Mouse (Mus musculus) CH12F3 (cell line): ENCODE measurements at regions not wholly inside any gene's neighbourhood (a gene's known extent, or its start where the extent isn't known, plus 50 kb on each side); places are given as distances from the start of the nearest gene placed in this dataset.

Experiments
- in situ Hi-C: fragments of 300-500 bp; cut with MboI; formaldehyde crosslinking; loops from 2 replicates; pipeline ENCODE4 v1.14.3; 2020; ENCODE audit warnings: low sequenced_read_pairs

- in situ Hi-C loops = no loop called here
Observed at GRCm38 (mm10) chr2:128514463-128515290, 76.3 kb upstream of the Spdye4c start.

GRCm38 (mm10) chr2:128515701-128516100, 75.3 kb upstream of the Spdye4c start:
- in situ Hi-C loops = no loop called here

GRCm38 (mm10) chr2:128516694-128517093, 74.3 kb upstream of the Spdye4c start:
- in situ Hi-C loops = no loop called here

GRCm38 (mm10) chr2:128518142-128518541, 72.9 kb upstream of the Spdye4c start:
- in situ Hi-C loops = no loop called here

- in situ Hi-C loops = no loop called here
Observed at GRCm38 (mm10) chr2:128521701-128522443, 69.1 kb upstream of the Spdye4c start.

GRCm38 (mm10) chr2:128523425-128524108, 67.4 kb upstream of the Spdye4c start:
- in situ Hi-C loops = no loop called here

GRCm38 (mm10) chr2:128526100-128526499, 64.9 kb upstream of the Spdye4c start:
- in situ Hi-C loops = no loop called here

- in situ Hi-C loops = no loop called here
Observed at GRCm38 (mm10) chr2:128526883-128527344, 64.1 kb upstream of the Spdye4c start.

- in situ Hi-C loops = no loop called here
Observed at GRCm38 (mm10) chr2:128536294-128536693, 54.7 kb upstream of the Spdye4c start.

- in situ Hi-C loops = no loop called here
Observed at GRCm38 (mm10) chr2:128537425-128537824, 53.6 kb upstream of the Spdye4c start.

- in situ Hi-C loops = no loop called here
Observed at GRCm38 (mm10) chr2:128538736-128539135, 52.3 kb upstream of the Spdye4c start.
